Mouse (Mus musculus) cerebellum, adult 2 months (tissue): Measurements from ENCODE around the gene Olfr450. TPM values are rescaled to one million over a fixed set of nuclear protein-coding genes. Genes with fewer than 3 reads are reported as not detected.

Experiments used
- DNase-seq, 2 experiments: peaks; one replicate each; pipeline ENCODE4 v3.0.0; 2021
- H3K27ac ChIP-seq: fragments of 200-500 bp; 2 replicates; pipeline ENCODE4 v1.5.1; 2012; ENCODE audit warnings: low read length, control low read depth, inconsistent platforms; ENCODE audit not compliant: insufficient read depth
- H3K27me3 ChIP-seq: fragments of 200-500 bp; 2 replicates; pipeline ENCODE4 v1.6.1; 2012; ENCODE audit warnings: inconsistent platforms, mild to moderate bottlenecking, low read length, moderate library complexity; ENCODE audit not compliant: control insufficient read depth, insufficient read depth
- H3K4me1 ChIP-seq: fragments of 200-500 bp; 2 replicates; pipeline ENCODE4 v1.6.1; 2011; ENCODE audit warnings: low read length; ENCODE audit not compliant: control insufficient read depth, insufficient read depth
- H3K4me3 ChIP-seq: fragments of 200-500 bp; replicated peaks from 2 replicates; pipeline ENCODE3; 2011; ENCODE audit warnings: mild to moderate bottlenecking, low read depth, low read length, control low read depth; ENCODE audit not compliant: insufficient read depth
- CTCF ChIP-seq: fragments of 200-500 bp; IDR thresholded peaks from 2 replicates; pipeline ENCODE4 v1.5.1; 2011; ENCODE audit warnings: low read depth, mild to moderate bottlenecking, control low read depth, low read length, moderate library complexity, borderline replicate concordance; ENCODE audit not compliant: insufficient read depth
- POLR2A ChIP-seq: fragments of 200-500 bp; IDR thresholded peaks from 2 replicates; pipeline ENCODE4 v1.6.1; 2011; ENCODE audit warnings: low read length, control low read depth, borderline replicate concordance; ENCODE audit not compliant: insufficient read depth
- WGBS: fragments of 180-500 bp; shearing (Covaris S2); methylation state at CpG from one replicate; pipeline ENCODE4 v1.1.7; 2018; 5-methylcytosine and 5-hydroxymethylcytosine counted together
- polyA plus RNA-seq: library from polyadenylated mRNA; depleted of rRNA; stranded (reverse); fragments of >200 nt; gene quantifications from 2 replicates; pipeline ENCODE4 v1.2.3, GENCODE M21; 2012; rRNA removed

The Olfr450 gene
- polyA plus RNA-seq: not detected in 2 replicates

DNA sequence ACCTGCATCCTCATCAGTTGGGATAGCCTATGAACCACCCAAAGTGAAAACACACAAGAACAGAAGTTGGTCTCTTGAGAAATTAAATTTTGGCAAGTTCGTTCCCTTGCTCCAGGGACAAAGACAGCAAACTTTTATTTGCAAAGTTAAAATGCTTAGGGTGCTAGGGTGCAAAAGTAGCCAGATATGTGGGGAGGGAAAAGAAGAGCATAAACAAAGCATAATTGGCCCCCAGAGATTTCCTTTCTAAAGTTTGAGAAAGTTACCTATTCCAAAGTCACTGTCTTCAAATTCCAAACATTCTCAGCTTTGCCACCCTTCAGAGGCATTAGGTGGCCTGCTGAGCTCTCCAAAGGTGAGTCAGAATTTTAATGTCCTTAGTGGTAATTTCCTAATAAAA, at the start of gene Olfr450:
Gene Olfr450 (plus strand): TSS at position 301 of the 400 bp plus-strand sequence.
- TF ChIP-seq POLR2A: no peak
- TF ChIP-seq CTCF: no peak
- no peaks in the 10 kb centered on the region for H3K27me3 ChIP-seq
- 69% methylated on average over 1 of the region's 1 CpGs for WGBS
- H3K27ac ChIP-seq: no peak within 1 kb of the TSS
- H3K4me1 ChIP-seq: no peaks in the 10 kb centered on the region
- H3K4me3 ChIP-seq: no peak within 1 kb of the TSS
- no peak for DNase-seq

DNA sequence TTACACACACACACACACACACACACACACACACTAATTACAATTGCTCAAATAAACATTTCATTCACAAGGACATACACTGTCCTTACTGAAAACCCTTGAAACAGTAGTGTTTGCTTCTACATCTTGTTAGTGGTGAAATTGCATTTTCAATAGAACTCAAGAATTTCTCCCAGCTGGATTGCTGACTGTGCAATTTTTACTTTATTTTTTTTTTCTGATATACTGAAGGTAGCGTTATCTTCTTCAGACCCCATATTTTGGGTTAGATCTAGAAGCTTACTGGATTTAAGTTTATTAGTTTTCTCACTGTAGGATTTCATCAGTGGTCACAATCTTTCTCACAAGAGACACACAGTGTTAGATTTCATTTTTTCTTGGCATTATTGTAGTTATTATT, 34.7 kb upstream of the Olfr450 start:
- no peaks in the 10 kb centered on the region for H3K4me1 ChIP-seq
- TF ChIP-seq POLR2A (no peak), CTCF (no peak)
- no peaks in the 10 kb centered on the region for H3K27me3 ChIP-seq
- H3K4me3 ChIP-seq: no peak overlapping the region
- 88% methylated on average over 1 of the region's 1 CpGs for WGBS
- no peak for DNase-seq
- no peak overlapping the region for H3K27ac ChIP-seq

DNA sequence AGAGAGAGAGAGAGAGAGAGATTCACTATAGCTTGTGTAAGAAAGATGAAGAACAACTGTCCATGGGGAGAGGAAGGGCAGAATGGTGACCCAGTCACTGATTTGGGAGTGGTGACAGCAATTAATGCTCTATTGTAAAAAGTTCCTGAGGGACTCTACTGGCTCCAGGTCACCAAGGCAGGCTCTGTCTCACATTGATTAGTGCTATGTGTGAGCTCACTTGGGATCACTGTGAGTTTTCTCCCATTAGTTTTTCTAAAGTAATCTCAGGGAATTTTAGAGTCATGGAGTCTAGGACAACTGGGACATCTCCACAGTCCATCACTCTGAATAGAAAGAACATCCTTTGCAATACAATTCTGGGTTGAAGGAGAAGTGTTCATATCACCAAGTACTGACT, 26.9 kb upstream of the Olfr450 start, which contains the start of gene Olfr452:
Gene Olfr452 (plus strand): TSS at position 301 of the 400 bp plus-strand sequence.
- Histone ChIP-seq H3K4me3 (no peak within 1 kb of the TSS), H3K4me1 (no peaks in the 10 kb centered on the region), H3K27ac (no peak within 1 kb of the TSS), H3K27me3 (no peaks in the 10 kb centered on the region)
- no peak for DNase-seq
- TF ChIP-seq CTCF (no peak), POLR2A (no peak)

DNA sequence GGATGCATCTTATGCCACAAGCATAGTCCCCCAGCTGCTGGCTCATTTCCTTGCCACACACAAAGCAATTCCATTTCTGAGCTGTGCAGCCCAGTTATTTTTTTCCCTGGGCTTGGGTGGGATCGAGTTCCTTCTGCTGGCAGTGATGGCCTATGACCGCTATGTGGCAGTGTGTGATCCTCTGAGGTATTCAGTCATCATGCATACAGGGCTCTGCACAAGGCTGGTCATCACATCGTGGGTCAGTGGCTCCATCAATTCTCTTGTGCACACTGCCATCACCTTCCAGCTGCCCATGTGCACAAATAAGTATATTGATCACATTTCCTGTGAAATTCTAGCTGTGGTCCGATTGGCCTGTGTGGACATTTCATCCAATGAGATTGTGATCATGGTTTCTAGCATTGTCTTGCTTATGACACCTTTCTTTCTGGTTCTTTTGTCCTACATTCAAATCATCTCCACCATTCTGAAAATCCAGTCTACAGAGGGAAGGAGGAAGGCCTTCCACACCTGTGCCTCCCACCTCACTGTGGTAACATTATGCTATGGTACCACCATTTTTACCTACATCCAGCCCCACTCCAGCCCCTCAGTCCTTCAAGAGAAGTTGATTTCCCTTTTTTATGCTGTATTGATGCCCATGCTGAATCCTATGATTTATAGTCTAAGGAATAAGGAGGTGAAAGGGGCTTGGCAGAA, 21.3 kb upstream of the Olfr450 start:
- no peak for DNase-seq

DNA sequence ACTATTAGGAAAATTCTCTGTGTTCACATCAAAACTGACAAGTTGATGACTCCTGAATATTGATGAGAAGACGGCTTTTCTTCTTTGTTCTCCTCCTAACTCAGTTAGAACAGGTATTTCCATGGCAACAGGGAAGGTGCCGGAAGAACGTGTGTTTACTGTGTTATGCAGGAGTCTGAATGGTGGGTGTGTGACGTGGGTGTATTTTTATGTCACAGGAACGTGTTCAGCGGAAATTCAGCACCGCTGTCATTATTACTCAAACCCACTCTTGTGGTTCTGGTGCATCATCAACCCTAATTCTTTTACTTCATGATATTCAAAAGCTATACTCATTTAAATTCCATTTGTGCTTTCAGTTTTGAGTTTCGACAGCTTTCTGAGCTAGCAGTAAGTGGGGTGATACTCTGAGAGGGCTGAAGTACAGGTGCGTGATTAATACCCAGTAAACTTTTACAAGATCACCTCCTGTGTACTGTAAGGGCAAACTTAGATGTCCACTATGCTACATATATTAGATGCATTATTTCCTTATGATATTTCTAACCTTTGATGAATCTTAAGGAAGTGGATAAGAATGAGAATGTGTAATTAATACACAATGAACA, 20.7 kb upstream of the Olfr450 start:
- no peak for DNase-seq
- no peaks in the 10 kb centered on the region for H3K27me3 ChIP-seq
- 81% methylated on average over 9 of the region's 9 CpGs for WGBS
- no peaks in the 10 kb centered on the region for H3K4me1 ChIP-seq
- no peak for TF ChIP-seq CTCF
- TF ChIP-seq POLR2A: no peak
- no peak overlapping the region for H3K27ac ChIP-seq
- H3K4me3 ChIP-seq: no peak overlapping the region

More for the DNA sequence above, 21.3 kb upstream of the Olfr450 start:
- Histone ChIP-seq H3K27me3 (no peaks in the 10 kb centered on the region), H3K27ac (no peak overlapping the region), H3K4me1 (no peaks in the 10 kb centered on the region), H3K4me3 (no peak overlapping the region)
- TF ChIP-seq POLR2A (no peak), CTCF (no peak; the same call in 1 of the 2 replicates)
- 50% methylated on average over 4 of the region's 4 CpGs for WGBS

DNA sequence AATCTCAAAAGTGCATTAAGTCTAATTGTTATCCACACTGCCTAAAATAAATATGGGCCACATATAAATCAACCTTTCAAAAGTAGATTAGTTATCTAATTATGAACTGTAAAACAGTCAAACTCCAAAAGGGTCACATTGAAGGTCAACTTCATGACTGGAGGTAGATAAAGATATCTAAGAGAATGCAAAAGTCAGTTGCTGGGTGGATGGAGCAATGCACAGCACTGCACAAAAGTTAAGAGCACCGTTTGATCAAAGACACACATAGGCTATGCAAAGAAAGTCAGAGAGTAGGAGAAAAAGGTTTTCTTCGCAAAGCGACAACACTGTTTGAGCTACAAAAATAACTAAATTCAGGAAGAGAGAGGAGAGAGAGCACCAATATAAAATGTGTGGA, 16.8 kb upstream of the Olfr450 start:
- Histone ChIP-seq H3K4me1 (no peaks in the 10 kb centered on the region), H3K4me3 (no peak overlapping the region), H3K27me3 (no peaks in the 10 kb centered on the region), H3K27ac (no peak overlapping the region)
- TF ChIP-seq POLR2A: no peak
- no peak for TF ChIP-seq CTCF
- DNase-seq: no peak
- 83% methylated on average over 3 of the region's 3 CpGs for WGBS

DNA sequence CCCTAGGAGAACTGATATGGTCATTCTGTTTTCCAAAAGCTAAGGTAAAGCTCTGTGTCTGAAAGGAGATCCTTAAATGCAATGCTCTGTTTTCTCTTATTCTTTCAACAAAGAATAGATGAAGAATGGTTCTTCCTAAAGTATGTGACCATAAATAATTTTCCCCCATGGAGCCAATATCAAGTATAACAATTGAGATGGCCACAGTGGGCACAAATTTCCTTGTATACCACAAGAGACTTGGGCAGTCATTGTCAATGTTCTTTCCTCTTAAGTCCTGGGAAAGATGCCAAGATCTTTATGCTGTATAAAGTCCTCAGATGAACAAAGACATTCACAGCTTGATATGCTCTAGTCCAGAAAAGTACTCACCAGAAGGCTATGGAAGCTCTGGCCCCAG, 22.3 kb downstream of the Olfr450 start, which contains the start of gene Olfr449:
Gene Olfr449 (plus strand): TSS at position 301 of the 400 bp plus-strand sequence.
- TF ChIP-seq POLR2A (no peak), CTCF (no peak)
- Histone ChIP-seq H3K27ac (no peak within 1 kb of the TSS), H3K4me3 (no peak within 1 kb of the TSS), H3K27me3 (no peaks in the 10 kb centered on the region), H3K4me1 (no peaks in the 10 kb centered on the region)
- no peak for DNase-seq
